Mouse (Mus musculus): Measurements from ENCODE around the gene Mdm4.
"Not testable (repeated sequence)": the region's sequence is repeated elsewhere in the genome, so short reads cannot be mapped to it uniquely, and the experiment has no call there.

The Mdm4 gene

GRCm38 (mm10) chr1:133051829-133052228 is 21.5 kb upstream of the Mdm4 start:
- DNase-seq, result no peak

GRCm38 (mm10) chr1:133050001-133050431 is 19.7 kb upstream of the Mdm4 start:
- DNase-seq, result no peak

DNA sequence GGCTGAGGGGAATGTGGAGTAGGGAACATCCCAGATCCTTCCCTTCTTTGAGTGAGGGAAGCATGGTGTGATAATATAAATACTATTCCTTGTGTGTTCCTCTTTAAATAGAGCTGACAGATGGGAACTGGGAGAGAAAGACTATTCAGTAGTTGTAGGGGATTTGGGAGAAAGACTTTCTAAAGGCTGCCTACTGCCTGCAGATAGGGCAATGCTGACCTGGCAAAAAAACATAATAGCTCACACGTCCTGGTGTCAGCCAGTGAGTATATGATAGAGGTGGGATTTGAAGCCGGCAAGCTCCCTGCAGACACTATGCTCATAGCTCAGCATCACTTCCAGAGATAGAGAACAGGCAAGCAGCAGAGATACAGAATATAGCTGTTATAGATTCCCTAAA is 18.3 kb upstream of the Mdm4 start:
- no peak for DNase-seq

GRCm38 (mm10) chr1:133047575-133047974 is 17.2 kb upstream of the Mdm4 start:
- DNase-seq, result no peak

DNA sequence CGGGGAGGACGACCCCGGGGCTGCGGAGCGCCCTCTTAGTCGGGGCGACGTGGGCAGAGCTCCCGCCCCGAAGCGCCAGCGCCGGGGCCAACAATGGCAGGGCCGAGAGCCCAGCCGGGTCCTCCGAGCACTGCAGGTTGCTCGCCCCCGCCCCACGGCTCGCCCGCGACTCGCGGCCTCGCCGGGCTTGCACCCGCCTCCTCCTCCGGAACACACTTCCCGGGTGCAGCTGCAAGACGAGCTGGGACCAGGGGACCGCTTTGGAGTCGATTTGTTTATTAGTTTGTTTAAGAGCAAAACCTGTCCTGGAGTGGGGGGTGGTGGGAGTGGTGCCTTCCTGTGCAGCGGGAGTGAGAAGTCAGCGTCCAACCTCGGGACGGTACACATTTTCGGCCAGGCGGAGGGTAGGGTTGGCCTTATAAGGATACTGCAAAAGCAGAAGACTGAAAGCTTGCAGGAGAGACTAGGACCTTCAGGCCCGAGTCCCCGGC is 16.1 kb upstream of the Mdm4 start:
- peak in 1 of 2 experiments; percentile 51 for DNase-seq

GRCm38 (mm10) chr1:133045861-133046440 is 15.6 kb upstream of the Mdm4 start:
- DNase-seq, result peak; percentile 71 to 87

DNA sequence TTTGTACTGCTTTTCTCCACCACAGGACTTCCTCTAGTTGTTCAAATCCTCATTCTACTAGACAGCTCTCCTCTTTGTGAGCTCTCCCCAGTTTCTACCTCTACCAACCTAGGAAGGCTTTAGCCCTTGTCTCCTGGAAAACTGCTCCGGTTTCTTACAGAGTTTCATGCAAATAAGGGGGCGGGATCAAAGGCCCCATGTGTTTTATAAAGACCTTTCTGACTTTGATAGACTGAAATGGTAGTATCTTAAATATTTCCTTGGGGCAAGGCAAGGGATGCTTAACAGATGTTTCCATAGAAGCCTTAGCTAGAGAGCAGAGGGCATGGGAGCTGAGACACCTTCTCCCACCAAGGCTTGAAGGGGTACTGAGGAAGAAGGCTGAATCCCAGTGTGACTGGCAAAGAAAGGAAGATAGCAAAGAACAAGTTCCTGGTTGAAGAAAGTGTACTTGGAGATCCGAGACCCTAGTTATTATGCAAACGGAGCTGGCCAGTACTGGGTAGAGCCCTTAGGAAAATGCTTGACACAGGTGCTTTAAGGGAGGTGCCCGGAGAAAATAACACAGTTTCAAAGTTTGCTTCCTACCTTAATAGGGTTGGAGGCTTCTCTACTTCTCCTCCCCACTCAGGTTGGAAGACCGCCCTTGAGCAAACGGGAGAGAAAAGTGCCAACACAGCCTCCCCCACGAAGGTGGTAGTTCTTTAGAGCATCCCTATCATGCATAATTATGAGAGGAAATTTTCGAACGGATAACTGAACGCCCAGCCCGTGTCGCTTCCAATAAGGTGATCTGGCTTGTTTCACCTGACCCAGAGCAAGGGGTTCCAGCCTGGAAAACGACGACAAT is 14.9 kb upstream of the Mdm4 start, which contains the start of gene Pik3c2b:
Gene Pik3c2b, plus strand, starts transcription at position 657 of the 850 bp plus-strand sequence.
- DNase-seq, result no peak

GRCm38 (mm10) chr1:133039505-133039949 is 9.2 kb upstream of the Mdm4 start:
- peak; percentile 41 to 69 for DNase-seq

GRCm38 (mm10) chr1:133034682-133035081 is 4.3 kb upstream of the Mdm4 start:
- not testable (repeated sequence) for DNase-seq

DNA sequence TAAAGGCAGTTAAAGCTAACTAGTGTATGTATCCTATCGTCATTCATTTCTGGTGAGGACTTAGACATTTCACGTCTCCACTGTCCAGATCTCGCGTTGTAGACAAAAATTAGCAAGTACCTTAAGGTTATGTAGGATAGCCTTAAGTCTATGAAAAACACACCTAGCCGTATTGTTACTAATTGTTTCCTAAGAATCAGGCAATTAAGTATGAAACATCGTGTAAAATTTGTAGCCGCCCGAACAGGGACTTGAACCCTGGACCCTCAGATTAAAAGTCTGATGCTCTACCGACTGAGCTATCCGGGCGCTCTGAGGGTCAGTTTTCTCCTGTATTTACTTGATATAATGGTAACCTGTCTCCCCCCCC is 3.7 kb upstream of the Mdm4 start:
- peak; percentile 39 to 58 for DNase-seq

- peak; percentile 57 to 60 for DNase-seq
Measured at GRCm38 (mm10) chr1:133033316-133034090, 3.1 kb upstream of the Mdm4 start.

DNA sequence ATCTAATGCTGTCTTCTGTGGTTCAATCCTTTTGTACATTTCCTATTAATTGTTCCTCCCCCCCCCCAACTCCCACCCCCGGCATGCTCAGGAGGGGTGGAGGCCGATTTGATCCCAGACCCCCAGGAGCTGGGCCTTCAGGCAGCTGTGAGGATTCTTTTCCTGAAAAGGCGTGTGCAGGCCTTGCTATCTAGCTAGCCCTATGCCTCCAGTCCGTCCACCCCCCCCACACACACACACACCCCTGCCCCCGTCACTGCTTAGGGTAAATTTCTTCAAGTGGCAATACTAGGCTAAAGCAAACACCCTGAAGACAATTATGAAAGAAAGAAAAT is 2.6 kb upstream of the Mdm4 start:
- no peak for DNase-seq

GRCm38 (mm10) chr1:133029744-133030143 is 617 bp downstream of the Mdm4 start:
- DNase-seq, result no peak

DNA sequence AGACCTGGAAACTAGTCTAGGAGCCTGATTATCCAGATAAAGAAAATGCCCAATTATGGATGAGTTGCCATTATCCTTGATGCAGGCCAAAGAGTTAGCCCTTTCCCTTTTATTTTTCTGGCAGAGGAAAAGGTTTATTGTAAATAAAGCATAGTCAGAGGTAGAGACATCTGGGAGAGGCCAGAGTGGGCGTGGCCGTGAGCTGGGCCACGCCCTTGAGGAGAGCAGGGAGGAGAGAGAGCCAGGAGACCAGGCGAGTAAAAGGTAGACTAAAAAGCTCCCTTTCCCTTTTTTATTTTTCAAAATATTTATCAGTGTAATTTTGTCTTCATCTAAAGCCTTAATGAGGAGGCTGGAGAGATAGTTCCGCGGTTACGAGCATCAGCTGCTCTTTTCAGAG is 2.4 kb downstream of the Mdm4 start:
- DNase-seq, result no peak

GRCm38 (mm10) chr1:133027126-133027525 is 3.2 kb downstream of the Mdm4 start:
- no peak for DNase-seq

DNA sequence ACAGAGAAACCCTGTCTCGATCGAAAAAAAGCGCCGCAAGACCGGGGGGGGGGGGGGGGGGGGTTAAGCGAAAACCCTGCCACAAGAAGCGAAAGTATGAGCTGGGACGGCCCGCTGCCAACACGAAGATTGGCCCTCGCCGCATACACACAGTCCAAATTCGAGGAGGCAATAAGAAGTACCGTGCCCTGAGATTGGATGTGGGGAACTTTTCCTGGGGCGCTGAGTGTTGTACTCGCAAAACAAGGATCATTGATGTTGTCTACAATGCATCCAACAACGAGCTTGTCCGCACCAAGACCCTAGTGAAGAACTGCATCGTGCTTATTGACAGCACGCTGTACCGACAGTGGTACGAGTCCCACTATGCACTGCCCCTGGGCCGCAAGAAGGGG is 4.6 kb downstream of the Mdm4 start:
- DNase-seq, result peak in 1 of 2 experiments; percentile 18

- peak; percentile 87 to 91 for DNase-seq
Measured at GRCm38 (mm10) chr1:133025051-133025795, 5.1 kb downstream of the Mdm4 start.

GRCm38 (mm10) chr1:133024426-133024825 is 5.9 kb downstream of the Mdm4 start:
- DNase-seq, result no peak

GRCm38 (mm10) chr1:133023723-133024122 is 6.6 kb downstream of the Mdm4 start:
- not testable (repeated sequence) for DNase-seq

DNA sequence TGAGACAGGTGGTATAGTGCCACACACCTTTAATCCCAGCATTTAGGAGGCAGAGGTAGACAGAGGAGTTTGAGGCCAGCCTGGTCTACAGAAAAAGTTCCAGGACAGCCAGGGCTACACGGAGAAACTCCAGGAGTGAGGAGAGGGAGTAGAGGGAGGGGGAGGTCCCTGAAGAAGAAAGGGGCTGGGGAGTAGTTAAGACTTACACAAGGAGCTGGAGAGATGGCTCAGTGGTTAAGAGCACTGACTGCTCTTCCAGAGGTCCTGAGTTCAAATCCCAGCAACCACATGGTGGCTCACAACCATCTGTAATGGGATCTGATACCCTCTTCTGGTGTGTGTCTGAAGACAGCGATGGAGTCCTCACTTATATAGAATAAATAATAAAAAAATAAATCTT is 8.4 kb downstream of the Mdm4 start:
- not testable (repeated sequence) for DNase-seq

DNA sequence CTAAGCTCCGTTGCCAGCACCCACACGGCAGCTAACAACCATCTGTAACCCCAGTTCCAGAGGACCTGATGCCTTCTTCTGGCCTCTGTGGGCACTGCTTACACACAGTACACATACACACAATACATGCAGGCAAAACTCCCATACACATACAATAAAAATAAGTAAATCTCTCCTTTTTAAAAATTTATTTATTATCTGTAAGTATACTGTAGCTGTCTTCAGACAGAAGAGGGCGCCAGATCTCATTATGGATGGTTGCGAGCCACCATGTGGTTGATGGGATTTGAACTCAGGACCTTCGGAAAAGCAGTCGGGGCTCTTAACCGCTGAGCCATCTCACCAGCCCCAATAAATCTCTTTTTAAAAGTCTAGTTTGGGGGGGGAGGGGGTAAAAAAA is 9.0 kb downstream of the Mdm4 start:
- no peak for DNase-seq

DNA sequence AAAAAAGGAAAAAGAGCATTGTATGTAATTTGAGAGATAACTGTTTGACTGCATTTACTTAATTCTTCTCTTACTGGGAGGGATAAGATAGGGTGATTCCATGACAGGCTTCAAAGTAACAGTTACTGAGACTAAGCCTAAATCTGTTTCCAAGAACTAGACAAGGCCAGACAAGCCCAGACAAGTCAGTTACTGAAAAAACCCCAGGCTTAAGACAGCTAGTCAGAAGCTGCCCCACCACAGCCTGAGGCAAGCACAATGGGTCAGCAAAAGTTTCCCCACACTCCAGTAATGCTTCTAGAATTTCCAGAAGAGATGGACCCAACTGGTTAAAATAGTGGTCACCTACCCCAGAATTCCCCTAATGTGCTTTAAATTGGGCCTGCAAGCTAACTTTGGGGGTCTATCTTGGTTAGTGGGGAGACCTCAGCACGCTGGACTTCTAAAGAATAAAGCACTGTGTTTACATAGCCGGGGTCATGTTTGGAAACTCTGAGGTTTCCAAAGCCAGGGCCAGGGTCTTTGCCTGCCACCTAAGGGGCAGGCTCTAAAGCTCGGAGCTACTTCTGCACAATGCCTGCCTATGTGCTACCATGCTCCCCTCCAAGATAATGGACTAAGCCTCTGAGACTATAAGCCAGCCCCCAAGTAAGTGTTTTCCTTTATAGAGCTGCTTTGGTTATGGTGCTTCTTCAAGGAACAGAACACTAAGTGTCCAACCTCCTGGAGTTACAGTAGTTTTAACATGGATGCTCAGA is 10.0 kb downstream of the Mdm4 start:
- no peak for DNase-seq

All from kidney, postnatal 36 days (tissue).